Mouse (Mus musculus) left cerebral cortex, adult 8-10 months (tissue): ENCODE measurements at regions not wholly inside any gene's neighbourhood (a gene's known extent, or its start where the extent isn't known, plus 50 kb on each side); places are given as distances from the start of the nearest gene placed in this dataset.
A peak's percentile ranks its signal among the peaks of the same experiment; 100 is the strongest.

Source experiments
- DNase-seq, 2 experiments: peaks; one replicate each; pipeline ENCODE4 v3.0.0; 2022; ENCODE audit warnings: low spot score in 2 of 2

GRCm38 (mm10) chr4:26101881-26102459 lies 244.7 kb downstream of the Manea start:
- DNase-seq: no peak

GRCm38 (mm10) chr4:26070606-26071005 lies 270.6 kb upstream of the Fut9 start:
- peak in 1 of 2 experiments; percentile 23 for DNase-seq

GRCm38 (mm10) chr4:26069452-26069851 lies 269.4 kb upstream of the Fut9 start:
- DNase-seq: peak in 1 of 2 experiments; percentile 53
